Mouse (Mus musculus) inflammation-experienced regulatory T-cells, adult 16 weeks (primary cell): ENCODE results near the gene Rcan1. TPM values are rescaled to one million over a fixed set of nuclear protein-coding genes. Genes with fewer than 3 reads are reported as not detected.

Experiments used
- polyA plus RNA-seq: library from polyadenylated mRNA; unstranded; fragments of 100-300 nt; shearing (Covaris generic); gene quantifications from one replicate; pipeline ENCODE4 v1.2.1, GENCODE M21; 2017

Gene Rcan1
- polyA plus RNA-seq: 3.9 TPM

GRCm38 (mm10) chr16:92470706-92471105 lies at the start of gene Rcan1:
TSS of gene Rcan1 (minus strand) at chr16:92470867.

DNA sequence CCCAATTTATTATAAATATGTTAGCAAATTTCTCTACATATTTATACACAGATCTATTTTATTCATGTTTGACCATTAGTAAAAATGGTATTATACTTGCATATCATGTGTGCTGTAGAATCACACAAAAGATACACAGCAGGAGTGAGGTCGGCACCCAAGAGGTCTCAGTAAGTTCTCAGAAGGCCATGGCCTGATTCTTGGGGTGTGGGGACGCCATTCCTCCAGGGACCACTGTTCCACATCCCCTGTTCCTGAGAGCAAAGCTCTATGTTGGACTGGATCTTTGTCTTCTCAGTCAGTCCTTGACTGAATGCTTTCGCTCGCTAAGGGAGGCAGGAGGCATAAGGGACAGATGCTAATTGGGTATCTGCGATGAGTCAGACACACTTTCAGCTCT lies 14.8 kb upstream of the Rcan1 start, which contains the start of gene Clic6:
Clic6 (plus strand) TSS at position 301 of the 400 bp plus-strand sequence.

DNA sequence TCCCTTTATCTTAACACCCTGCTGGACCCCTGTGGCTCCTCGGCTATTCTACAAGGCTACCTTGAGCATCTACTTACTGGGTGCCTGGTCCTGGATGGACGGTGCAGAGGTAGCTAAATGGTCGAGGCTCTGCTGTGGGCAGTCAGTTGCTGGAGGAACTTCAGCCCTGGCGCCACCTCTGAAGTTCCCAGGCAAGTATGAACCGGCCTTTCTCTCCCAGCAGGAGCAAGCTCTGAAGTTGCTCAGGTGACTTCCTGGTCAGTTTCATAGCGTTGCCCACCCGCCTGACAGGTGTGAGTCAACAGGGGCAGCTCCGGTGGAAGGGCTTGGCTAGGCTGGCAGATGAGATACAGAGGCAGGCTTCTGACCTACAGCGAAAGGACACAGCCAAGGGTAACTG lies 111.4 kb downstream of the Rcan1 start, which contains the start of gene Kcne1:
Kcne1 (minus strand) TSS at position 240 of the 400 bp plus-strand sequence.

Other genes with a start within 250 kb of the Rcan1 start
- not detected for gene Kcne2, start 178.5 kb downstream of the Rcan1 start, polyA plus RNA-seq
- gene Smim11, start 169.6 kb downstream of the Rcan1 start, polyA plus RNA-seq: 133 TPM
- gene Fam243, start 149.4 kb downstream of the Rcan1 start, polyA plus RNA-seq: not detected
- not detected for gene Kcne1, start 111.4 kb downstream of the Rcan1 start, polyA plus RNA-seq
- gene Clic6, start 14.9 kb upstream of the Rcan1 start, polyA plus RNA-seq: not detected